Mouse (Mus musculus) ES-Bruce4 (cell line): ENCODE results near the gene Spg11.

Experiments
- CTCF ChIP-seq: IDR thresholded peaks from one replicate; pipeline ENCODE4 v1.8.1; 2011; ENCODE audit warnings: low read depth, low read length
- POLR2A ChIP-seq: IDR thresholded peaks from one replicate; pipeline ENCODE4 v1.8.1; 2011; ENCODE audit warnings: low read length; ENCODE audit not compliant: insufficient read depth

GRCm38 (mm10) chr2:122159667-122160066, 41.5 kb upstream of the Spg11 start:
- TF ChIP-seq POLR2A = no peak
- no peak for TF ChIP-seq CTCF
